Mouse (Mus musculus): ENCODE measurements around the gene Tmem151a.

- TF ChIP-seq CTCF (IDR thresholded peaks at IDR 0.05; ENCODE audit: borderline replicate concordance, insufficient read depth, low read length): no peak
- no peak for TF ChIP-seq POLR2A (IDR thresholded peaks at IDR 0.05; ENCODE audit: low read depth, low read length)
Measured at GRCm38 (mm10) chr19:5026111-5026510, 59.2 kb downstream of the Tmem151a start.

Data from embryonic fibroblast, embryonic 13.5 days (primary cell).